Mouse (Mus musculus) kidney, embryonic 15.5 days (tissue): Measurements from ENCODE around the gene Slc20a1. TPM values are rescaled to one million over a fixed set of nuclear protein-coding genes. Genes with fewer than 3 reads are reported as not detected.

Source experiments
- polyA plus RNA-seq: library from polyadenylated mRNA; unstranded; fragments of >200 nt; fragmentation: Nextera tagmentation; extraction: Ambion mirVana; gene quantifications from 2 replicates; pipeline ENCODE4 v1.2.1, GENCODE M21; 2015

The Slc20a1 gene
- polyA plus RNA-seq, 1 experiment from 2014 or later = 30.2 TPM

Other genes with a start within 250 kb of the Slc20a1 start
- gene Zc3h6, start 231.4 kb upstream of the Slc20a1 start, polyA plus RNA-seq = 1.2 and 1.7 TPM in 2 replicates
- gene Gm10762, start 231.0 kb upstream of the Slc20a1 start, polyA plus RNA-seq = 12.2 and 13.4 TPM in 2 replicates
- gene Vinac1, start 150.6 kb upstream of the Slc20a1 start, polyA plus RNA-seq = 0.04 and 0.06 TPM in 2 replicates
- gene Ttl, start 132.8 kb upstream of the Slc20a1 start, polyA plus RNA-seq = 15.1 and 17.9 TPM in 2 replicates
- gene Polr1b, start 97.8 kb upstream of the Slc20a1 start, polyA plus RNA-seq = 33.1 and 36.1 TPM in 2 replicates
- 22.9 and 26.8 TPM in 2 replicates for gene Chchd5, start 69.1 kb upstream of the Slc20a1 start, polyA plus RNA-seq
- 46.4 and 49.5 TPM in 2 replicates for gene Ckap2l, start 98.4 kb downstream of the Slc20a1 start, polyA plus RNA-seq
- 0.10 and 0.17 TPM in 2 replicates for gene Il1a, start 111.2 kb downstream of the Slc20a1 start, polyA plus RNA-seq
- not detected in 2 replicates for gene Il1b, start 172.4 kb downstream of the Slc20a1 start, polyA plus RNA-seq